Mouse (Mus musculus) ES-E14 (cell line): ENCODE data around the gene Plce1. TPM values are rescaled to one million over a fixed set of nuclear protein-coding genes. Genes with fewer than 3 reads are reported as not detected.

Experiments used
- DNase-seq: peaks from one replicate; pipeline ENCODE4 v3.0.0-alpha.2; 2013; ENCODE audit warnings: low read depth, low spot score
- H3K27ac ChIP-seq: 2 replicates; pipeline ENCODE4 v1.5.1; 2012; ENCODE audit warnings: low read depth, mild to moderate bottlenecking, low read length, moderate library complexity, mixed read lengths; ENCODE audit not compliant: poor library complexity, insufficient read depth, severe bottlenecking
- H3K36me3 ChIP-seq: 2 replicates; pipeline ENCODE4 v1.6.1; 2012; ENCODE audit warnings: mild to moderate bottlenecking, low read length, moderate library complexity, mixed read lengths; ENCODE audit not compliant: control insufficient read depth, poor library complexity, insufficient read depth, severe bottlenecking
- H3K4me1 ChIP-seq, 2 experiments: fragments of 150-350 bp in 1 of 2; sonication (generic) in 1 of 2; 2 replicates each; pipeline ENCODE4 v1.6.1; 2012; ENCODE audit warnings: low read length in 2 of 2, mild to moderate bottlenecking in 1 of 2, mixed read lengths in 1 of 2; ENCODE audit not compliant: control insufficient read depth in 2 of 2, insufficient read depth in 2 of 2, poor library complexity in 1 of 2
- H3K4me3 ChIP-seq, 2 experiments: fragments of 150-350 bp in 1 of 2; sonication (generic) in 1 of 2; 2 replicates each; pipeline ENCODE4 v1.5.1; 2012; ENCODE audit warnings: low read length in 2 of 2, low read depth in 1 of 2, mild to moderate bottlenecking in 1 of 2, mixed read lengths in 1 of 2; ENCODE audit not compliant: insufficient read depth in 1 of 2, poor library complexity in 1 of 2, severe bottlenecking in 1 of 2
- H3K9ac ChIP-seq: 2 replicates; pipeline ENCODE4 v1.6.1; 2012; ENCODE audit warnings: low read depth, mild to moderate bottlenecking, low read length, mixed read lengths; ENCODE audit not compliant: poor library complexity, insufficient read depth, severe bottlenecking
- H3K9me3 ChIP-seq: fragments of 150-350 bp; sonication (generic); 2 replicates; pipeline ENCODE4 v1.6.1; 2012; ENCODE audit warnings: low read depth, mild to moderate bottlenecking, low read length; ENCODE audit not compliant: control insufficient read depth, insufficient read depth
- CHD2 ChIP-seq: IDR thresholded peaks from 2 replicates; pipeline ENCODE4 v1.6.1; 2014; ENCODE audit warnings: mild to moderate bottlenecking, low read depth, low read length, inconsistent platforms
- HCFC1 ChIP-seq: IDR thresholded peaks from 2 replicates; pipeline ENCODE4 v1.6.1; 2012; ENCODE audit warnings: low read length, inconsistent platforms, borderline replicate concordance; ENCODE audit not compliant: insufficient read depth
- MAFK ChIP-seq: IDR thresholded peaks from 2 replicates; pipeline ENCODE4 v1.6.1; 2014; ENCODE audit warnings: mild to moderate bottlenecking, low read depth, low read length, inconsistent platforms; ENCODE audit not compliant: insufficient read depth
- ZC3H11A ChIP-seq: IDR thresholded peaks from 2 replicates; pipeline ENCODE4 v1.6.1; 2012; ENCODE audit warnings: low read depth, mild to moderate bottlenecking, inconsistent platforms, low read length, borderline replicate concordance
- ZNF384 ChIP-seq: IDR thresholded peaks from 2 replicates; pipeline ENCODE4 v1.6.1; 2012; ENCODE audit warnings: low read depth, low read length, inconsistent platforms
- in situ Hi-C, 2 experiments: fragments of 600-800 bp; cut with MboI; formaldehyde crosslinking; loops; one replicate each; pipeline ENCODE4 v1.15.1; 2025; ENCODE audit warnings: low sequenced_read_pairs in 2 of 2, inconsistent platforms in 1 of 2; ENCODE audit not compliant: unreplicated experiment in 2 of 2
- total RNA-seq: library from RNA; depleted of rRNA; stranded (reverse); fragments of 300-350 nt; gene quantifications from 2 replicates; pipeline ENCODE4 v1.2.3, GENCODE M21; 2012

Plce1 gene
- total RNA-seq, 1 experiment, result 2.2 TPM

DNA sequence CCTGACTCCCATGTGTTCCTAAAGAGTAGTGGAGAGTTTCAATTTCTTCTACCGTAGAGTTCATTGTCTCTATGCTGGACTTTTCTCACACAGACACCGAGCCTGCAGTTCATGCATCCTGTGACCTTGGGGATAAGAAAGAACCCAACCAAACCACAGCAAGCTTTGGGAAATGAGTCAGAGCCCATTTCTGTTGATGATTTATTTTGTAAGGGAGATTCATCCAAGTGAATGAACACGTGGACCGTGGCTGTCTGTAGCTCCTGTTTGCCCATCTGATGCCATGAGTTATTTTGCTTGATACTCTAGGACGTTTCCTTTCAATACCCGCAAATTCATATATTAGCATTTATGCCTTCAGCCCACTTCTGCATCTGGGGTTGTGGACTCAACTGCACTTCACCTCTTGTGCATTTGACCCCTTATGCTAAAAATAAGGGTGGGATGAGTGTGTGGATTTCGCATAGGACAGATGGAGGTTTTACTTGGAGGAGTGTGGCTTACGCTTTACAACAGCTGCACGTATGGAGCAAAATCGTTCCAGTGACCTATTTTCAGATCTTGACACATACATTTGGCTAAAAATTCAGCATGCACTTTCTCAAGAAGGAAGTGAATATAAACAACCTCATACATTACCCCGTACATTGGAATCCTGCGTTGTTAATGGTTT lies 112.5 kb downstream of the Plce1 start:
- Histone ChIP-seq H3K27ac (no peak overlapping the region), H3K9me3 (no peaks in the 10 kb centered on the region), H3K4me1 (no peaks in the 10 kb centered on the region), H3K36me3 (no peaks in the 10 kb centered on the region), H3K9ac (no peak overlapping the region), H3K4me3 (no peak overlapping the region)
- in situ Hi-C loops, result no loop called here
- TF ChIP-seq MAFK (no peak), CHD2 (no peak), HCFC1 (no peak), ZC3H11A (no peak), ZNF384 (no peak)
- no peak for DNase-seq

DNA sequence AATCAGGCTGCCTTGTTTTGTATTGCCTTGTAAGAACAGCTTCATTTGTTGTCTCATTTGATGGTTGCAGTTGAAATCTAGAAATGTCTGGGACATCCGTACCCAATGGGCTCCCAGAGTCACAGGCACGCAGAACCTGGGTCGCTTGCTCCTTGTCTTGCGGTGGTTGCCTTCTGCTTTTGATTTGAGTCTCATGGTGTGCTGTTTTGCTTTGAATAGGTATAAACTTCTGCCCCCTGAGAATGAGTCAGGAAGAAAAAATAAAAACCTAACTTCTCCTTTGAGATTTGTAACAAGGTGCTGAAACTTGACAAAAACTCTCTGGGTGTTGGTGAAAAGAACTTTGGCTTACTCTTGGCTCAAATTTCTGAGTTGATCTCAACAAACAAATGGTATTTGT lies 115.2 kb downstream of the Plce1 start:
- H3K4me3 ChIP-seq, result no peak overlapping the region
- no peak for TF ChIP-seq ZC3H11A
- no peak for TF ChIP-seq MAFK
- no peaks in the 10 kb centered on the region for H3K9me3 ChIP-seq
- no peak overlapping the region for H3K27ac ChIP-seq
- no peak for DNase-seq
- no peak overlapping the region for H3K9ac ChIP-seq
- H3K4me1 ChIP-seq, result no peaks in the 10 kb centered on the region
- in situ Hi-C loops, result no loop called here
- H3K36me3 ChIP-seq, result no peaks in the 10 kb centered on the region

DNA sequence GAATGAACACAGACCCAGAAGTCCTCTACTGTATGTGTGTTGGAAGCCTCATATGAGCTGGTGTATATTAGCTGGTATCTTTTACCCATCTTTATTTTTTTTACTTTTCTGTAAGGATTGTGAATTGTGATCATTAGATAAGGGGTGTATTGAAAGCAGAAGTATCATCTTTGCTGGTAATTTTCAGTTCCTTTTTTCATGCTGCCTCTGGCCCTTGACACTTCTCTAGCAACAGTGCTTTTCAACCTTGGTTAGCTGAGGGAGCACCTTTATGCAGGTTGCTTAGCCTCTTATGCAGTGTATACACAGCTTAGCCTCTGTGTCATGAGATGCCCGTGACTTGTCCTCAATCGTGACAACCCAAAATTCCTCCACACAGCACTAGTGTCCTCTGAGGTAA lies 116.5 kb downstream of the Plce1 start:
- in situ Hi-C loops, result no loop called here
- H3K36me3 ChIP-seq, result no peaks in the 10 kb centered on the region
- TF ChIP-seq ZNF384, result no peak
- no peak for TF ChIP-seq CHD2
- TF ChIP-seq HCFC1, result no peak
- no peak for TF ChIP-seq MAFK
- no peak for TF ChIP-seq ZC3H11A
- no peak for DNase-seq
- no peaks in the 10 kb centered on the region for H3K9me3 ChIP-seq
- H3K9ac ChIP-seq, result no peak overlapping the region
- no peak overlapping the region for H3K27ac ChIP-seq
- no peak overlapping the region for H3K4me3 ChIP-seq
- H3K4me1 ChIP-seq, result no peaks in the 10 kb centered on the region

GRCm38 (mm10) chr19:38599001-38599400 lies 118.1 kb downstream of the Plce1 start:
- no peak overlapping the region for H3K9ac ChIP-seq
- no peak for TF ChIP-seq ZNF384
- TF ChIP-seq CHD2, result no peak
- TF ChIP-seq HCFC1, result no peak
- no peak for TF ChIP-seq MAFK
- no peak for TF ChIP-seq ZC3H11A
- H3K9me3 ChIP-seq, result no peaks in the 10 kb centered on the region
- H3K4me1 ChIP-seq, result no peaks in the 10 kb centered on the region
- H3K4me3 ChIP-seq, result no peak overlapping the region
- no peaks in the 10 kb centered on the region for H3K36me3 ChIP-seq
- no peak for DNase-seq
- H3K27ac ChIP-seq, result no peak overlapping the region
- in situ Hi-C loops, result no loop called here

GRCm38 (mm10) chr19:38601127-38601526 lies 120.2 kb downstream of the Plce1 start:
- no peak for DNase-seq
- no peak for TF ChIP-seq MAFK
- TF ChIP-seq CHD2, result no peak
- TF ChIP-seq HCFC1, result no peak
- no peak for TF ChIP-seq ZNF384
- no peak for TF ChIP-seq ZC3H11A
- H3K36me3 ChIP-seq, result no peaks in the 10 kb centered on the region
- H3K4me1 ChIP-seq, result no peaks in the 10 kb centered on the region
- H3K27ac ChIP-seq, result no peak overlapping the region
- H3K9ac ChIP-seq, result no peak overlapping the region
- H3K4me3 ChIP-seq, result no peak overlapping the region
- in situ Hi-C loops, result no loop called here
- no peaks in the 10 kb centered on the region for H3K9me3 ChIP-seq
